Mouse (Mus musculus) cerebellum, postnatal 4 days (tissue): ENCODE results near the gene Hoxc11.

Source experiments
- DNase-seq, 2 experiments: peaks; one replicate each; pipeline ENCODE4 v3.0.0; 2022; ENCODE audit warnings: low spot score in 2 of 2, mixed read lengths in 1 of 2

The Hoxc11 gene

DNA sequence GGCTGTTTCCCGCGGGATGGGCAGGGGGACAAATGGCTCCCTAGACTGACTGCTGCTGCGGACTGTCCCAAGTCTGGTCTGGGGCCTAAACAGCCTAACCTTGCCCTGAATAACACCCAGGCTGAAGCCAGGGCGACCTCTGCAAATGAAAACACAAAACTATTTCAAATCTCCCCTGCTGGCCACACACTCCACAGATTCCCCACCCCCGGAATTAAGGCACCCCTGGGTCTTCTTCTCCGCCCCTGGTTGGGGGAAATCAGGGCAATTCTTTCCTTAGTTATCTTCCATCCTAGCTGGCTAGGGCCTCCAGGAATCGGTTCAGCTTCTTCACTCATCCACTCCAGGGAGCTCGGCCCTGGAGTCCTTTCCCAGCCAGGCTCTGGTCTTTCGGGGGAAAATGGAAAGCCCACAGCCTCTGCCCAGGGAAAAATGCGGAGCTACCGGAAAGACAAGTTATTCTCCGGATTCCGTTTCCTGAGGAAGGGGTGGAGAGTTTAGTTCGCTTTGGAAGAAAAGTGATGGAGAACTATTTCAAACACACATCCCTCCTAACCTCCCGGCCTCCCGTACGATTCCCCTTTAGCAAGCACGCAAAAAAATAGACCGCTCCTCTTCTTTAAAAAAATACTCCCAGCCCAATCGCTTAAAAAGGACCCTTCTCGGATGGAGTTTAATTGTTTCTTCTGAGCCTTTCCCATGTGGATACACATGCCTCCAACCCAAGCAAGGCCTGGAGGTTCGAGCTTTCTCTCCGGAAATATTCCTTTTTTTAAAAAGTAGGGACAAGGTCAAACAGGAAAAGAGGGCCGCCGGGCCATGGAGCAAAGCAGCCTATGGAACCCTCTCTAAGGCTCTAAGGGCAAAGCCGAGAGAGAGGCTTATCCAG is 11.0 kb downstream of the Hoxc11 start:
- DNase-seq = no peak

DNA sequence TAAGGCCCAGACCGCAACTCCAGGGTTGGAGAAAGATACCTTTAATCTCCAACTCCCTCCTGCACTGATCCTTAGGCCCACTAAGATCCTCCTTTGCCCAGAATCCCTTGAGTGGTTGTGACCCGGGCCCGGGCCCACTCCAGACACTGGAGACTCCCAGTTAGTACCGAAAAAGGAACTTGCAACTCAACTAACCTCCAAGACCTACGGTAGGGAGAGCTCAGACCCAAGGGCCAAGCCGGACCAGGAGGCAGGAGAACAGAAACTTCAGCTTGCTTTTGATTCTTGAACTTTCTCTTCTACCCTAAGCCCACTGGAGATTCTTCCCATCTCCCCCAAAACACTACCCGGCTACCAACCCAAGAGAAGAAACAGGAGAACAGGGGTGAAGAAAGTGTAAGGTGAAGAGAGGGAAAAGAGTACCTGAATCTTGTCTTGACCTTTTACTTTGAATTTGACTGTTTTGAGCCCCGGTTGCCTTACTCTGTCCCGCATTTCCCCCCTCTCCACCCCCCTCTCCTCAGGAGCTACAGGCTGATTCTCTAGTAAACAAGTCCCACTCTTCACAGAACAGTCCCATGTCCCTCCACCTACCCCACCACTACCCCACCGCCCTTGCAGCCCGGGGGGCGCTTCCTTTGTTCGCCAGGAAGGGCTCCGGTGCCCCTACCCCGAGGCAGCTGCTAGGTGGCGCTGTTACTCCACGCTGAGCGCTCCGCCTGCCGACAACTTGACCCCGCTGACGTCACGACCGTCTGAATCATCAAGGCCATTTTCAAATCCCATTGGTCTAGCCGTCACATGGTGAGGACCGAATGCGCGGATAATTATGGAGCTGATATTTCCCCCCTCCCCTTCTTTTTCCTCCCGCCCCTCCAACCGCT is 11.9 kb downstream of the Hoxc11 start:
- peak in 1 of 2 experiments; percentile 63 for DNase-seq

DNA sequence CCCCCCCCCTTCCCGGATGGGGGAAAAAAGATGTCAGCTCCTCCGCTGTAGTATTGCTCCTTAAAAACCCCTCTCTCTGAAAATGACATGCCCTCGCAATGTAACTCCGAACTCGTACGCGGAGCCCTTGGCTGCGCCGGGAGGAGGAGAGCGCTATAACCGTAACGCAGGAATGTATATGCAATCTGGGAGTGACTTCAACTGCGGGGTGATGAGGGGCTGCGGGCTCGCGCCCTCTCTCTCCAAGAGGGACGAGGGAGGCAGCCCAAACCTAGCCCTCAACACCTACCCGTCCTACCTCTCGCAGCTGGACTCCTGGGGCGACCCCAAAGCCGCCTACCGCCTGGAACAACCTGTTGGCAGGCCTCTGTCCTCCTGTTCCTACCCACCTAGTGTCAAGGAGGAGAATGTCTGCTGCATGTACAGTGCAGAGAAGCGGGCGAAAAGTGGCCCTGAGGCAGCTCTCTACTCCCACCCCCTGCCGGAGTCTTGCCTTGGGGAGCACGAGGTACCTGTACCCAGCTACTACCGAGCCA is 12.6 kb downstream of the Hoxc11 start, which contains the start of gene Hoxc10:
TSS of gene Hoxc10 (plus strand) at position 21 of the 536 bp plus-strand sequence.
- DNase-seq = no peak

DNA sequence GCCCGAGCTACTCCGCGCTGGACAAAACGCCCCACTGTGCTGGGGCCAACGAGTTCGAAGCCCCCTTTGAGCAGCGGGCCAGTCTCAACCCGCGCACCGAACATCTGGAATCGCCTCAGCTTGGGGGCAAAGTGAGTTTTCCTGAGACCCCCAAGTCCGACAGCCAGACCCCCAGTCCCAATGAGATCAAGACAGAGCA is 13.0 kb downstream of the Hoxc11 start, which contains the start of gene Hoxc5:
TSS of gene Hoxc5 (plus strand) at position 132 of the 199 bp plus-strand sequence.
- no peak for DNase-seq

DNA sequence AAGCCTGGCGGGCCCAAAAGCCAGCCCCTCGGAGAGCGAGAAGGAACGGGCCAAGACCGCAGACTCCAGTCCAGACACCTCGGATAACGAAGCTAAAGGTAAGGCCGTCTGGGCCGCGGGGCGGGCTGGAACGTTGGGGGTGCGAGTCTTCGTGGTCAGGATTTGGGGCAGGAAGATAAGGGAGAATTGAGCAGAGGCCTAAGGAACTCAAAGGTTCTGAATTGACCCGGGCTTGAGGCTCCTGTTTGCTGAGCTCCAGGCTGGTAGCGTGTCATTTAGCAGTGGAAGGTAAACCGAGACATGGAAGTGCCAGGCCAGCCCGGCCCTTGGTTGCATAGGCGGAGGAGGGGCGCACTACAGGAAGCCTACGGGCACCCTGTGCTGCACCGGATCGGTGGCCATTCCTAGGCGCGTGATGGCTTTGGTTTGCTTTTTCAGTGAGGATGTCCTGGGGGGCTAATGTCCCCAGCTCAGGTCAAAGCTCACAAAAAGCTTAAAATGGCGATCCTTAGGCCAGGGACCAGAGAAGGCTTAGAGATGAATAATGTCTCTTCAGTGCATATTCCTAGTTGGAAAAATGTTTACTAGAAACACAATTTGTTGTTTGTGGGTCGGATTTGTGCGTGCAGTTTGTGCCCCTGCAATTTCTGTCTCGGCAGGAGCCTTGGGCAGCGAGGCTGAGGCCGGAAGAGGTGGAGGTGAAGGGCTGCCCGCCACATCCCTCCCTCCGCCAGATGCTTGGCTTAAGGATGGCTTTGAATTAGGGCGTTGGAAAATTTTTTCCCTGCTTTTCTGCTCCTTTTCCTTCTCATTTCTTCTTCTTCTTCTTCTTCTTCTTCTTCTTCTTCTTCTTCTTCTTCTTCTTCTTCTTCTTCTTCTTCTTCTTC is 13.5 kb downstream of the Hoxc11 start:
- no peak for DNase-seq

DNA sequence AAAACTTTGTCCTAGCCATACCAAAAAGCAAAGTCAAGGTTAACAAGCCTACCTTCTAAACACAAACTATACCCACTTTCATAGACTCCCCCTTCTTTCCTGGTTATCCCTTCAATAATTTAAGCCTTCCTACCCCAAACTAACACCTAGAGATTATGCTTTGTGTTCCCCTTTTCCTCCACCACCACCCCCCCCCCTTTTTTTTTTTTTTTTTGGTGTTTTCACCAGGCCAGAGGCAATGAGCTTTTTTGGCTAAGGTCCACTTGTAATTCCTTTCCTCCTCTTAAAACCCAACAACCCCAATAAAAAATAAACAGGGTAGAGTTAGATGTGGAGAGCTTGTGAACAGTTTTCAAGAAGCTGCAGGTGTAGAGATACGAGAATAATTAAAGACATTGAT is 15.1 kb downstream of the Hoxc11 start:
- DNase-seq = no peak

DNA sequence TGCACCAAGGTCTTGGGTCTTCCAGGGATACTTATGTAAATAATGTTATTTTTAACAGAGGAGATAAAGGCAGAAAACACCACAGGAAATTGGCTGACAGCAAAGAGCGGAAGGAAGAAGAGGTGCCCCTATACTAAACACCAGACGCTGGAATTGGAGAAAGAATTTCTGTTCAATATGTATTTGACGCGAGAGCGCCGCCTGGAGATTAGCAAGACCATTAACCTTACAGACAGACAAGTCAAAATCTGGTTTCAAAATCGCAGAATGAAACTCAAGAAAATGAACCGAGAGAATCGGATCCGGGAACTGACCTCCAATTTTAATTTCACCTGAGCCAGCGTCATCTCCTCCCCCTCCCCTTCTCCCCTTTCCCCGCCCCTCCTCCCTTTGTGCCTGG is 16.5 kb downstream of the Hoxc11 start:
- DNase-seq = no peak

DNA sequence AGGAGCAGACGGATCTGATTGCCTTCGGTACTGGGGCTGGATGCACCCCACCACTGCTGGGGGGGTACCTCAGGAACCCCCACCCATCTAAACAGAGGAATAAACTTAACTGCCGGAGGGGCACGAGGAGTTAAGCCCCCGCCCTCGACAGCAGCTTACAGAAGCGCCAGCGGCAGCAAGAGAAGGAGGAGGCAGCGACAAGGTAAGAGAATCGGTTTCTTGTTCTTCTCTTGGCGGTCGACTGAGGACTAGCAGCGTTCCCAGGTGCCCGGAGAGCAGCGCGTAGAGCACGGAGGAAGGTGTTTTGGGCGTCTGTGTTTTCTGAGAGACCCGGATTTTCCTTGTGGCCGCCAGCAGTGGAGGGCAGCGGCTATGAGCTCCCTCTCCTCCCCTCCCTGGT is 18.0 kb downstream of the Hoxc11 start:
- no peak for DNase-seq

DNA sequence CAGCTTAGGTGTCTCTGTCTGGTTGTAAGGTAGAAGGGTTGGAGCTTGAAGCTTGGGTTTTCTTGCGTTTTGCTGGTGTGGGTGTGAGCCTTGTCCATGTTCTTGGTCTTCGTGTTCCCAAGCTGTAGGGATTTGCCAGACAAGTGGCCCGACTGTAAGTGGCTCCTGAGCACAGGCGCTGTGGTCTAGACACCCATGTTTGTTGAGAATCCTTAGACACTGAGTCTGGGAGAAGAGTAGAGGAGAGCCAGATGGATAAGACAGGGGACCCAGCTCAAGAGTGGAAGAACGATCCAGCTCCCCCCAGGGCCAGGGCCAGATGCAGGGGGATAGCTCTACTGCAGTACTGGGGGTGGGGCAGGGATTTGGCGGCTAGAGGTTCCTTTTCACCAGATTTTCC is 18.5 kb downstream of the Hoxc11 start:
- no peak for DNase-seq

DNA sequence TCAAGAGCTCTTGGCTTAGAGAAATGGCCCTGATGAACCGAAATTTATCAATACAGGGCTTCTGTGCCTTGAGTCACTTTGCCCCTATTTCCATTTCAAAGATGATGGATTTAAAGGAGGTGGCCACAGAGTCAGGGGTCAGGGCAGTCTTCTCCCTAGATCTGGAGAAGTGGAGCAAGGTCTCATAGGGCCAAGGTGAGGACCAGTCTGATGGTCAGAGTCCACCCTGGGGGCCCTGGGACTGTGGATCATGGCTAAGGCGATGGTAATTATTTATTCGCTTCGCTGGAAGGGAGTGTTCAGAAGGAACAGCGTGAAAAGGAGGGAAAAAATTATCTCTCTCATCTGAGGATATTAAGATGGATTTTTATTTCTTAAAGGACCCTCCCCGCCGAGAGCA is 20.8 kb downstream of the Hoxc11 start:
- no peak for DNase-seq

DNA sequence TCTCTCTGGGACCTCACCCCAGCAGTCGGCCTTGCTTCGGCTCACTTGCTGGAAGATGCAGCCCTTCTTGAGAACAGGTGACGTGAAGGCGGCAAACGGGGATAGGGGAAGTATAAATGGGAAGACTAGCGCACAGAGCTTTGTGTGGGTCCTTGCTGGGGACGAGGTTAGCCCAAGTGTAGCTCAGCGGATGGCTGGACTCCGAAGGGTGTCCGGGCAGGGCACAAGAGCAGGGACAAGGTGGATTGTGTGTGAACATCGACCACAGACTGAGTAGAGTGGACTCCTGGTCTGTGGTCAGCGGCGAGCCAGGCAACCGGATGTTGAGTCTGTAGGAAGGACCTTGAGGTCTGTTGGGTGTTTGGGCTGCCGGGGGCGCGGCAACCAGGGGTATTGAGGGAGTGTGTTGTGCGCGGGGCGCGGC is 21.5 kb downstream of the Hoxc11 start:
- no peak for DNase-seq

DNA sequence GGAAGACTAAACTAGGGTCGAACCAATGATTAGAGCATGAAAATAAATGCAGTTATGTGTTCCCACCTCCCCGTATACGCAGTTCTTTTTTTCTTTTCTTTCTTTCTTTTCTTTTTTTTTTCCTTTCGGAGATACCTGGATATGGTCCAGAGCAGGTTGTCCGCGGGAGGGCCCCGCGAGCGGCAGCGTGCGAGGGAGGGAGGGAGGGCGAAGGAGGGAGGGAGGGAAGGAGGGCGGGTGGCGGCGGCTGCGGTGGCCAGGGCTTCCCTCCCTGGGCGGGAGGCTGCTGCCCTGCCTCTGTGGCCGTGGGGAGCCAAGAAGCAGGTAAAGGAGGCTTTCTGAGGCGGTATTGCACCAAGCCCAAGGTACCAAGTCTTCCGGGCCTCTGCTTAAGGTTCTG is 21.9 kb downstream of the Hoxc11 start, which contains the start of gene Hoxc9:
TSS of gene Hoxc9 (plus strand) at position 269 of the 400 bp plus-strand sequence.
- no peak for DNase-seq

DNA sequence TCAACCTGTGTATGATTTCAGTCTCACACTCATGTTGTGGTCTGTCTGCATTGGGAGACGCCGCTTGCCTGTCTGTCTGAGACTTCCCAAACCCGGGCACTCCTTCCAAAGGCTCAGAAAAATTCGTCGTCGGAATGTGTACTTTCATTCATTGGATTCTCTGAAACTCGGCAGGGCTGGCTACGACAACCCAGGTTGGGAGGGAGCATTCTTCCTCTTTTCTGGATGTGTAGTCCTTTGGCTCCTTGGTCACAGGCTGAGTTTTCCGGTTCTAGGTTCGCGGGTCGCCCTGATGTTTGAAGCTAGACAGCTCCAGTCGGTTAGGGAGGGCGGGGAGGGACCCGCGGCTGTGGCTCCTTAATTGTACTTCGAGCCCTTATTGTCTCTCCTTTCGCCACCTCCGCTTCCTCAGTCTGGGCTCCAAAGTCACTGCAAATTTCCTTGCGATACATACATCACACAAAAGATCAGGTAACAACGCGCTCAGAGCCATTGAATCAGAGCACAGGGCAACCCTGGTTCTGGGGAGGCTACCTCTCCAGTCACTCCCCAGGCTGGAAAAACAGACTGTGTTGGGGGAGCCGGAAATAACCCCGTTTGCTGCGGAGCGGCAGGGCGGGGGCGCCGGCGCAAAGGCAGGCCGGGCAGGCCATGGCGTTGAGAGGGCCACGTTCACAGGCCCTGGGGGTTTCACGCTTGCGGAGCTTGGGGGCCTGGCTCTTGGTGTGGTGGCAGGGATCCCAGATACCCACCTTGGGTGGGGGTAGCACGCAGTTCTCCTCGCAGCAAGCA is 22.6 kb downstream of the Hoxc11 start:
- DNase-seq = no peak

DNA sequence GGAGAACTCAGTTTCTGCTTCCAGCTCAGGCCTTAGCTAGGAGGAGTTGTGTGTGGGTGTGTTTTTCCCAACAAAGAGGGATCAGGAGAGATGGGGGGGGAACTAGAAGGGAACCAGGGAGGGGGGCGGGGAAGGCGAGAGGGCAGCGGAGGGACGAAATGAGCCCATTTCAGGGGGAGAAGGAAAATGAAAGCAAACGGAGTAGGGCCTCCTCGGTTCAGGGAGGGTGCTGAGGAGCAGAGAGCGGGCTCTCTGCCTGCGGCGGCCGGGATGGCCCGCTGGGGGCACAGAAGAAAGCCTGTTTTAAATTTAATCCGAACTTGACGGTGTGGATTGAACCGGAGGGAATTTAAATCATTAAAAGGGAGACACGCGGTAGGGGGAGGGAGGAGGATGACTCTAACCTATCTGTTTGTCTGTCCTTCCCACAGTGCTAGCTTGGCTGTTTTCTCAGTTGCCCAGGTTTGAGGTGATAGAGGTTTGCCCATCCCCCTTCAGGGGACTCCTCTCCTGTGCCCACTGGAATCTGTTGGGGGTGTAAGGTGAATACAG is 23.3 kb downstream of the Hoxc11 start:
- DNase-seq = no peak

DNA sequence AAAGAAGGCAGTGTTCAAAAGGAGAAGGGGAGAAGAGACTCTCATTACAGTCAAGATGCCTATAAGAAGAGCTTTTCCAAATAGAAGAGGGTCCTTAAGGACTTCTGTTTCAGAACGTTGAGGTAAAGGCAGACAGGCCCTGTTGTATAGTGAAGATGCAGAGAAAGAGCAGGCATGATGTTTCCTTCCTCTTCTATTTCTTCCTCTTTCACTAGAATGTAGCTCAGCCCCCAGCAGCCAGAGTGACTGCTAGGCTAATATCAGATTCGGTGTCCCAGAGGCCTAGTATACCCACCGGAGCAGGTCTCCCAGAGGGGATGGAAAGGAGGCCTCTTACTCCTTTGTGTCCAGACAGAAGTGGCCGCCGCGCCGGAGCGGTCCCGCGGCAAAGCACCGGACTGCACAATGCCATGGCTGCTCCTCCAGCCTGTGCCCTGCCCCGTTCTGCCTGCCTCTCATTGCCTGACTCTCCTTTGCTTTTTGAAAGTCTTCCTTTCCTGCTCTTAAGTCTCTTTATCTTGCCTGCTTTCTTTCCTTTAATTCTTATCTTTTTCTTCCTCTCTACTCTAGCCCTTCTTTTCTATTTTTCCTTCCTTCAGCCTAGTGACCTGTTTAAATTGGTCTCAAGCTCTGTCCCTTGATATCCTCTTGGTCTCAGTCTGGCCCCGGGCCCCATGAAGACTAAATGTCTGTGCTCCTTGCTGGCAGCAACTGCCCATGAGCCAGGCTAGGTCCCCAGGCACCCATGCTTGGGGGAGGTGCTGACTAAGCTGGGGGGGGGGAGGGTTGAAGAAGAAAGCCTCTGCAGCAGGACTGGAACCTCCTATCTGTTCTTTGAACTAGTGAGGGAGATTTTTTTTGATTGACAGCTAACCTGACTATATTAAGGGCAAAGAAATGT is 24.6 kb downstream of the Hoxc11 start:
- DNase-seq = no peak

DNA sequence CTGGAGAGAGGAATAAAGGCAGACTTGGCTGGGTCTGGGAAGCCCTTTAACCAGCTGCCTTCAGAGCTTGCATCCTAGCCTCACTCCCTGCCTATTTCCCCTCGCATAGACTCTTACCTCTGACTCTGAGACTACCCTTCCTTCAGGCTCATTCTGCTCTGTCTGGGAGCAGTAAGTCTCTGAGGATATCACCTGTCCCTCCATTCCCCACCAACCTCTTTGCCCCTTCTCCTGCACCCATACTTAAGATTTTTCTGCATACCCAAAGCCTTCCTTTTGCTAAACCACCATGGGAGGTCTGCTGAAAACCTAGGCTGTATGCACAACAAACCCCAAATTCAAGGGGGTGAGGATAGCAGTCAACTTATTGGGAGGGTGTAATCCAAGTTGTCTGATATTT is 25.7 kb downstream of the Hoxc11 start:
- DNase-seq = no peak

DNA sequence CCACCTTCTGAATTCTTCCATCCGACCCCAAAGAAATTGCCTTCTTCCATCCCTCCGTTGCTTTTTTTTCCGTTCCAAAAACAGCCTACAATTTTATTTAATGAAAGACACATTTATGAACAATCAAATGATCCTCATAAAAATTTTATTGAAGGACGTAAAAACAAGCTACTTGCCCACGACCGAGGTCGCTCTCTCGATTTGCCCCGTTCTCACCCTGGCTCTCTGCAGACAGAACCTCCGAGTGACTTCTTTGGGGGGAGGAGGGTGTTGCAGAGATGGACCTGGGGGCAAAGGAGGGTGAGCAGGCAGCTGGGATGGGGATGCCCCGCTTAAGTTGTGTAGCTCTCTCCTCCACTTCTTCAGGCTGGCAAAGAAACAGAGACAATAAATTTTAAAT is 26.1 kb downstream of the Hoxc11 start:
- DNase-seq = no peak

DNA sequence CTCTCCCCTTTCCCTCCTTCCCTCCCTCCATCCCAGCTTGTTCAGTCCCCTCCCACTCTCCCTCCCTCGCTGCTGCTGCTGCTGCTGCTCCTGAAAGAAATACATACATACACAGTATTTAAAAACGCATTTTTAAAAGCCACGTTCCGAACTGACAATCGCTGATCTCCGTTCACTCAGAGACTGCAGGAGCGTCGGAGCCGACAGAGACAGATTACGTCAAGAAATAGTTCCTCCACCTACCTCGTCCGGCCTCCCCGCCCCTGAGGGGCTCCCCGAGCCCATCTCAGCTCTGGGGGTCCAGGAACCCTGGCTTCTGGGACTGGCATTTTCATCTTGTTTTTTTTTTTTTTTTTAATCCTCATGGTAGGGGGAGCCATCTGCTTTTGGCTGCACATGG is 26.7 kb downstream of the Hoxc11 start:
- no peak for DNase-seq
